Mouse (Mus musculus) gastrocnemius, adult 8-10 months (tissue): ENCODE results near the gene Tbc1d10a. TPM values are rescaled to one million over a fixed set of nuclear protein-coding genes. Genes with fewer than 3 reads are reported as not detected.

Experiments
- microRNA-seq: library from miRNA; unstranded; fragments of <30 nt; microRNA quantifications from one replicate; pipeline ENCODE4 v1.2.0, GENCODE M21; 2022
- total RNA-seq, 4 experiments: library from RNA; stranded (reverse); gene quantifications; 2 replicates each; pipeline ENCODE4 v1.2.4; 2022

Gene Tbc1d10a
- total RNA-seq, 4 experiments from 2014 or later: 2.7 to 4.5 (median 3.7) TPM

Small RNAs within 50 kb of the gene (microRNA-seq; reads per million reads assigned to microRNA genes)
- gene Mir3060: not detected

Other genes starting within 250 kb of the Tbc1d10a start
- 10 to 100 TPM; 25.1 to 33.5 (median 29.8) TPM for gene Pes1, start 222.8 kb upstream of the Tbc1d10a start, total RNA-seq
- not detected for gene 4930556J24Rik, start 210.0 kb upstream of the Tbc1d10a start, total RNA-seq
- gene Gal3st1, start 203.2 kb upstream of the Tbc1d10a start, total RNA-seq: under 1 TPM in 2 of 4 experiments, not detected in 2; 0.24 to 0.31 TPM
- not detected for gene Sec14l4, start 155.3 kb upstream of the Tbc1d10a start, total RNA-seq
- gene Sec14l3, start 121.9 kb upstream of the Tbc1d10a start, total RNA-seq: not detected
- gene Mtfp1, start 91.3 kb upstream of the Tbc1d10a start, total RNA-seq: 10 to 100 TPM; 37.5 to 49.4 (median 44.0) TPM
- under 1 TPM in 3 of 4 experiments, not detected in 1; 0.11 to 0.46 (median 0.24) TPM for gene Sec14l2, start 63.4 kb upstream of the Tbc1d10a start, total RNA-seq
- gene Rnf215, start 51.6 kb upstream of the Tbc1d10a start, total RNA-seq: 1 to 10 TPM; 2.9 to 4.4 (median 4.0) TPM
- gene Ccdc157, start 26.5 kb upstream of the Tbc1d10a start, total RNA-seq: 1 to 10 TPM; 1.7 to 2.5 (median 2.2) TPM
- 10 to 100 TPM; 11.3 to 15.6 (median 12.2) TPM for gene Sf3a1, start 26.4 kb upstream of the Tbc1d10a start, total RNA-seq
- gene Castor1, start 31.4 kb downstream of the Tbc1d10a start, total RNA-seq: 1 to 10 TPM in 3 of 4 experiments, under 1 TPM in 1; 0.56 to 2.9 (median 1.8) TPM
- gene Osm, start 49.6 kb downstream of the Tbc1d10a start, total RNA-seq: not detected
- under 1 TPM in 2 of 4 experiments, not detected in 2; 0.19 to 0.22 TPM for gene Lif, start 70.8 kb downstream of the Tbc1d10a start, total RNA-seq